Mouse (Mus musculus) C2C12 (cell line): Measurements from ENCODE around the gene Mitf.

Experiments
- CEBPB ChIP-seq: IDR thresholded peaks from one replicate; pipeline ENCODE4 v1.6.1; 2011; ENCODE audit warnings: low read depth, mild to moderate bottlenecking, control low read depth, moderate library complexity
- CTCF ChIP-seq: IDR thresholded peaks from one replicate; pipeline ENCODE4 v1.5.1; 2011; ENCODE audit not compliant: control insufficient read depth, insufficient read depth, insufficient read length
- MAX ChIP-seq: IDR thresholded peaks from one replicate; pipeline ENCODE4 v1.6.1; 2011; ENCODE audit warnings: mild to moderate bottlenecking, control low read depth

GRCm38 (mm10) chr6:98023876-98024275 is 217.0 kb downstream of the Mitf start:
- no peak for TF ChIP-seq CTCF
- TF ChIP-seq MAX, result no peak
- TF ChIP-seq CEBPB, result no peak
